Mouse (Mus musculus): ENCODE measurements around the gene Mcpt2. TPM values are rescaled to one million over a fixed set of nuclear protein-coding genes. Genes with fewer than 3 reads are reported as not detected.
"Not testable (repeated sequence)": the region's sequence is repeated elsewhere in the genome, so short reads cannot be mapped to it uniquely, and the experiment has no call there.

Mcpt2 gene
- polyA plus RNA-seq (2015; fragmentation: Nextera tagmentation; extraction: Ambion mirVana): not detected in 2 replicates

DNA sequence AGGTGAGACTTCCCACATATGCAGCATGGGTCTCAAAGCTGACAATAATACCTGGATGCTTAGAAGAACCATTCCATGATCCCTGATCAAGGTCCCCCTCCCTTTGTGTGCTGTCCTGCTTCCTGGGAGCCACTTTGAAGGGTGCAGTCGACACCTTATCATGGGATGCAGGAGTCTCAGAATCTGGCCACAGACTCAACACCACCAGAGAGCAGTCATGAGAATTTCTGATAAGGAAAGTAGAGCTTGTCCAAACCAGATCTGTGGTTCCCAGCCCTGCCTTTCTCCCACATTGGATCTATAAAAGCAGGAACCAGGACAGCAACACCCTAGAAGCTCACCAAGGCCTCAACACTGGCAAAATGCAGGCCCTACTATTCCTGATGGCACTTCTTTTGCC lies at the start of gene Mcpt2:
Gene Mcpt2 (plus strand): TSS at position 250 of the 400 bp plus-strand sequence.
- not testable (repeated sequence) for H3K27me3 ChIP-seq (replicated peaks; ENCODE audit: control insufficient read depth, insufficient read depth, low read length); H3K4me1 ChIP-seq (replicated peaks; ENCODE audit: control insufficient read depth, insufficient read depth, low read length); H3K27ac ChIP-seq (ENCODE audit: low read length); H3K4me3 ChIP-seq (replicated peaks; ENCODE audit: low read length); H3K36me3 ChIP-seq (ENCODE audit: control insufficient read depth, insufficient read depth); ATAC-seq; H3K9ac ChIP-seq (replicated peaks; ENCODE audit: low read depth, low read length); H3K9me3 ChIP-seq (ENCODE audit: control insufficient read depth, low read length); H3K4me2 ChIP-seq (ENCODE audit: low read length)
- 64% methylated on average over 1 of the region's 1 CpGs for WGBS

DNA sequence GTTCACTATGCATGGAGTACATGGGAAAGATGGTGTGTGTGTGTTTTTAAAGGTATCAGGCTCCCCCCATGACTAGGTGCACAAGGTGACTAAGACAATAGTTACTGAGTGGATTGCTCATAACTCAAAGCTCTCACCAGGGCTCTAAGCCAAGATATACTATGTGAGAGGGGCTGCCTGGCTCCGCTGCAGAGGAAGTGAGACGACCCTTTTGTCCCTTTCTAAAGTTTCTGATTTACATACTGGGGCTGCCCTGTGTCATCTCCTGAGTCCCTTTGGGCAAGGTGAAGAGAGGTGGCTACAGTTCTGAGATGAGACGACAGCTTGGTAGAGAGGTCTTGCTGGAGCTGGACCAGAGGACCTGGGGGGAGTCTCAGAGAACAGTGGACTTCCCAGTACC lies 28.7 kb upstream of the Mcpt2 start:
- no peak overlapping the region for H3K9ac ChIP-seq (replicated peaks; ENCODE audit: low read depth, low read length)
- H3K27me3 ChIP-seq (replicated peaks; ENCODE audit: control insufficient read depth, insufficient read depth, low read length): no peaks in the 10 kb centered on the region
- no peaks in the 10 kb centered on the region for H3K9me3 ChIP-seq (ENCODE audit: control insufficient read depth, low read length)
- H3K36me3 ChIP-seq (ENCODE audit: control insufficient read depth, insufficient read depth): no peaks in the 10 kb centered on the region
- no peak for ATAC-seq
- no peak overlapping the region for H3K4me2 ChIP-seq (ENCODE audit: low read length)
- H3K4me3 ChIP-seq (replicated peaks; ENCODE audit: low read length): no peak overlapping the region
- no peaks in the 10 kb centered on the region for H3K4me1 ChIP-seq (replicated peaks; ENCODE audit: control insufficient read depth, insufficient read depth, low read length)
- no peak overlapping the region for H3K27ac ChIP-seq (ENCODE audit: low read length)
- 78% methylated on average over 3 of the region's 3 CpGs for WGBS

DNA sequence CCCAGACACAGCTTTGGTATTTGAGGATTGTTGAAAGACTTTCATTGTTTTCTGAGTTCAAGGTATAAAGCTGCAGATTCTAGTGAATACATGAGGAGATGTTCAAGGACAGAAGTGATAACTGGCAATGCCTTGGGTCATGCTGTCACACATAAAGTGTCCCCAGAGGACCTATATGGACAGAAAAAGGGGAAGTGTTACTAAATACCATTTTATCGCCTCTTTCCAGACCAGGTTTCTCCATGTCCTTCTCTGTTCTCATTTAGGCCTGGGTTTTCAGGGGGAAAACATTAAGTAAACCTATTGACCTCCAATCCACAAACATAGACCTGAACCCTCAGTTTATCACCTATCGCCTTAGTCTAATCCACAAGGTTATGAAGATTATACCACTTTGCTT lies 27.9 kb upstream of the Mcpt2 start:
- Histone ChIP-seq H3K4me3 (replicated peaks; ENCODE audit: low read length) (no peak overlapping the region), H3K27me3 (replicated peaks; ENCODE audit: control insufficient read depth, insufficient read depth, low read length) (no peaks in the 10 kb centered on the region), H3K4me2 (ENCODE audit: low read length) (no peak overlapping the region), H3K27ac (ENCODE audit: low read length) (no peak overlapping the region), H3K9ac (replicated peaks; ENCODE audit: low read depth, low read length) (no peak overlapping the region), H3K36me3 (ENCODE audit: control insufficient read depth, insufficient read depth) (no peaks in the 10 kb centered on the region), H3K9me3 (ENCODE audit: control insufficient read depth, low read length) (no peaks in the 10 kb centered on the region), H3K4me1 (replicated peaks; ENCODE audit: control insufficient read depth, insufficient read depth, low read length) (no peaks in the 10 kb centered on the region)
- 95% methylated on average over 2 of the region's 2 CpGs for WGBS
- no peak for ATAC-seq

DNA sequence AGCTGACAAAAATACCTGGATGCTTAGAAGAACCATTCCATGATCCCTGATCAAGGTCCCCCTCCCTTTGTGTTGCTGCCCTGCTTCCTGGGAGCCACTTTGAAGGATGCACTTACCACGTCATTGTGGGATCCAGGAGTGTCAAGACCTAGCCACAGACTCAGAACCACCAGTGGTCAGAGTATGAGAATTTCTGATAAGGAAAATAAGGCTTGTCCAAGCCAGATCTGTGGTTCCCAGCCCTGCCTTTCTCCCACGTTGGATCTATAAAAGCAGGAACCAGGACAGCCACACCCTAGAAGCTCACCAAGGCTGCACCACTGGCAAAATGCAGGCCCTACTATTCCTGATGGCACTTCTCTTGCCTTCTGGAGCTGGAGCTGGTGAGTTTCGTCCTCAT lies 24.2 kb upstream of the Mcpt2 start, which contains the start of gene Mcpt1:
Gene Mcpt1 (plus strand): TSS at position 301 of the 400 bp plus-strand sequence.
- WGBS: 83% methylated on average over 3 of the region's 3 CpGs
- not testable (repeated sequence) for ATAC-seq; H3K27ac ChIP-seq (ENCODE audit: low read length); H3K9me3 ChIP-seq (ENCODE audit: control insufficient read depth, low read length); H3K4me3 ChIP-seq (replicated peaks; ENCODE audit: low read length); H3K27me3 ChIP-seq (replicated peaks; ENCODE audit: control insufficient read depth, insufficient read depth, low read length); H3K9ac ChIP-seq (replicated peaks; ENCODE audit: low read depth, low read length); H3K4me2 ChIP-seq (ENCODE audit: low read length); H3K4me1 ChIP-seq (replicated peaks; ENCODE audit: control insufficient read depth, insufficient read depth, low read length); H3K36me3 ChIP-seq (ENCODE audit: control insufficient read depth, insufficient read depth)

DNA sequence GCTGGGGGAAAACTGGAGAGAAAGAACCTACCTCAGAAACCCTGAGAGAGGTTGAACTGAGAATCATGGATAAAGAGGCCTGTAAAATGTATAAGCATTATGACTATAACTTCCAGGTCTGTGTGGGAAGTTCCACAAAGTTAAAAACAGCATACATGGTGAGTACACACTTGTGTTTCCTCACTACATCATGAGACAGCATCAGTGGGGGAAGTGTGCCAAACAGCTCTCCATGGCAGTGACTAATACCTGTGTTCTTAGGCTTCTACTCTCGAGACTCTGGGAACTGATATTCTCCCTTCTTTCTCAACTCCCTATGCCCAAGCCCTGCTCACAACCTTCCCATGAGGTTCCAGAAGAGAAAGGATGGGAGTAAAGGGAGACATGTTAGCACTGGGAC lies 22.4 kb upstream of the Mcpt2 start:
- H3K27ac ChIP-seq (ENCODE audit: low read length): no peak overlapping the region
- no peaks in the 10 kb centered on the region for H3K9me3 ChIP-seq (ENCODE audit: control insufficient read depth, low read length)
- WGBS: 81% methylated on average over 1 of the region's 1 CpGs
- ATAC-seq: no peak
- no peak overlapping the region for H3K4me3 ChIP-seq (replicated peaks; ENCODE audit: low read length)
- no peak overlapping the region for H3K4me2 ChIP-seq (ENCODE audit: low read length)
- no peaks in the 10 kb centered on the region for H3K4me1 ChIP-seq (replicated peaks; ENCODE audit: control insufficient read depth, insufficient read depth, low read length)
- H3K27me3 ChIP-seq (replicated peaks; ENCODE audit: control insufficient read depth, insufficient read depth, low read length): no peaks in the 10 kb centered on the region
- no peak overlapping the region for H3K9ac ChIP-seq (replicated peaks; ENCODE audit: low read depth, low read length)
- H3K36me3 ChIP-seq (ENCODE audit: control insufficient read depth, insufficient read depth): no peaks in the 10 kb centered on the region

DNA sequence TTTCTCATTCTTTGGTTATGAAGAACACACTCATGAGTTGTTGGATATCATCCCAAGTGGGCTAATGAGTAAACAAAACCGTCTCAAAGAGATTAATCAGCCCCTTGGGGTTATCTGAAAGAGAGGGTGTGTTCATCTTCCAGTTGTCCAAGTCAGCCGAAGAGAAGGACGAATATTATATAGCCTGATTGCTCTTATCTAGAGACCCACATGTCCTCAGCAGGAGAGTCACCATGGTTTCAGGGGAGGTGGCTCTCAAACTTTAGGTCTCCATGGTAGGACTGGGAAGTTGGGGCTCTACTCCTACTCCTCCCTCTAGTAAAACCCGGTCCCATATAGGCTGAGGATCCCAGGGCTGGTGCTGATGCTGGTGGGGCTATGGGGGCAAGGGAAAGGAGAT lies 20.5 kb upstream of the Mcpt2 start:
- not testable (repeated sequence) for H3K27me3 ChIP-seq (replicated peaks; ENCODE audit: control insufficient read depth, insufficient read depth, low read length); H3K9ac ChIP-seq (replicated peaks; ENCODE audit: low read depth, low read length); H3K36me3 ChIP-seq (ENCODE audit: control insufficient read depth, insufficient read depth); ATAC-seq; H3K4me1 ChIP-seq (replicated peaks; ENCODE audit: control insufficient read depth, insufficient read depth, low read length); H3K4me2 ChIP-seq (ENCODE audit: low read length); H3K27ac ChIP-seq (ENCODE audit: low read length); H3K4me3 ChIP-seq (replicated peaks; ENCODE audit: low read length); H3K9me3 ChIP-seq (ENCODE audit: control insufficient read depth, low read length)
- WGBS: 84% methylated on average over 3 of the region's 4 CpGs

GRCm38 (mm10) chr14:56030395-56030794 lies 11.4 kb upstream of the Mcpt2 start, which contains the start of gene Mcpt9:
Mcpt9 (minus strand) TSS chr14:56030495.
- H3K4me3 ChIP-seq (replicated peaks; ENCODE audit: low read length); H3K36me3 ChIP-seq (ENCODE audit: control insufficient read depth, insufficient read depth); H3K9me3 ChIP-seq (ENCODE audit: control insufficient read depth, low read length); H3K9ac ChIP-seq (replicated peaks; ENCODE audit: low read depth, low read length); H3K4me2 ChIP-seq (ENCODE audit: low read length); H3K4me1 ChIP-seq (replicated peaks; ENCODE audit: control insufficient read depth, insufficient read depth, low read length); H3K27ac ChIP-seq (ENCODE audit: low read length); ATAC-seq; H3K27me3 ChIP-seq (replicated peaks; ENCODE audit: control insufficient read depth, insufficient read depth, low read length): not testable (repeated sequence)
- 85% methylated on average over 3 of the region's 3 CpGs for WGBS

DNA sequence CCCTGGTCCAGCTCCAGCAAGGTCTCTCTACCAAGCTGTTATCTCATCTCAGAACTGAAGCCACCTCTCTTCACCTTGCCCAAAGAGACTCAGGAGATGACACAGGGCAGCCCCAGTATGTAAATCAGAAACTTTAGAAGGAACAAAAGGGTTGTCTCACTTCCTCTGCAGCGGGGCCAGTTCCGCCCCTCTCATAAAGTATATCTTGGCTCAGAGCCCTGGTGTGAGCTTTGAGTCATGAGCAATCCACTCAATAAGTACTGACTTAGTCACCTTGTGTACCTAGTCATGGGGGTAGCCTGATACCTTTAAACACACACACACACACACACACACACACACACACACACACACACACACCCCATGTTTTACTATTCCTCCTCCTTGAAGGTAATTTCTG lies 7.4 kb upstream of the Mcpt2 start:
- H3K27me3 ChIP-seq (replicated peaks; ENCODE audit: control insufficient read depth, insufficient read depth, low read length): no peaks in the 10 kb centered on the region
- no peak overlapping the region for H3K27ac ChIP-seq (ENCODE audit: low read length)
- no peaks in the 10 kb centered on the region for H3K36me3 ChIP-seq (ENCODE audit: control insufficient read depth, insufficient read depth)
- H3K9me3 ChIP-seq (ENCODE audit: control insufficient read depth, low read length): no peaks in the 10 kb centered on the region
- no peak overlapping the region for H3K9ac ChIP-seq (replicated peaks; ENCODE audit: low read depth, low read length)
- no peak overlapping the region for H3K4me2 ChIP-seq (ENCODE audit: low read length)
- no peaks in the 10 kb centered on the region for H3K4me1 ChIP-seq (replicated peaks; ENCODE audit: control insufficient read depth, insufficient read depth, low read length)
- no peak for ATAC-seq
- WGBS: 80% methylated on average over 2 of the region's 2 CpGs
- no peak overlapping the region for H3K4me3 ChIP-seq (replicated peaks; ENCODE audit: low read length)

- no peaks in the 10 kb centered on the region for H3K36me3 ChIP-seq (ENCODE audit: control insufficient read depth, insufficient read depth)
- H3K27me3 ChIP-seq (replicated peaks; ENCODE audit: control insufficient read depth, insufficient read depth, low read length): no peaks in the 10 kb centered on the region
- H3K4me2 ChIP-seq (ENCODE audit: low read length): no peak overlapping the region
- no peaks in the 10 kb centered on the region for H3K9me3 ChIP-seq (ENCODE audit: control insufficient read depth, low read length)
- no peak overlapping the region for H3K9ac ChIP-seq (replicated peaks; ENCODE audit: low read depth, low read length)
- H3K4me1 ChIP-seq (replicated peaks; ENCODE audit: control insufficient read depth, insufficient read depth, low read length): no peaks in the 10 kb centered on the region
- 88% methylated on average over 3 of the region's 3 CpGs for WGBS
- no peak overlapping the region for H3K27ac ChIP-seq (ENCODE audit: low read length)
- ATAC-seq: no peak
- no peak overlapping the region for H3K4me3 ChIP-seq (replicated peaks; ENCODE audit: low read length)
These were observed 13.6 kb downstream of the Mcpt2 start for GRCm38 (mm10) chr14:56055408-56055807.

- Histone ChIP-seq H3K4me1 (replicated peaks; ENCODE audit: control insufficient read depth, insufficient read depth, low read length) (no peaks in the 10 kb centered on the region), H3K9me3 (ENCODE audit: control insufficient read depth, low read length) (no peaks in the 10 kb centered on the region), H3K27ac (ENCODE audit: low read length) (no peak overlapping the region), H3K36me3 (ENCODE audit: control insufficient read depth, insufficient read depth) (no peaks in the 10 kb centered on the region), H3K4me2 (ENCODE audit: low read length) (no peak overlapping the region), H3K4me3 (replicated peaks; ENCODE audit: low read length) (no peak overlapping the region), H3K9ac (replicated peaks; ENCODE audit: low read depth, low read length) (no peak overlapping the region), H3K27me3 (replicated peaks; ENCODE audit: control insufficient read depth, insufficient read depth, low read length) (no peaks in the 10 kb centered on the region)
- 85% methylated on average over 4 of the region's 4 CpGs for WGBS
- ATAC-seq: no peak
These were observed 15.9 kb downstream of the Mcpt2 start for GRCm38 (mm10) chr14:56057722-56058121.
